Mouse (Mus musculus) lung, adult 2 months (tissue): ENCODE data around the gene Ptgs2.

Experiments
- CTCF ChIP-seq: fragments of 200-500 bp; IDR thresholded peaks from 2 replicates; pipeline ENCODE4 v1.5.1; 2011; ENCODE audit warnings: mild to moderate bottlenecking, low read length, control low read depth; ENCODE audit not compliant: insufficient read depth
- POLR2A ChIP-seq: fragments of 200-500 bp; IDR thresholded peaks from 2 replicates; pipeline ENCODE4 v1.6.1; 2011; ENCODE audit warnings: low read depth, mild to moderate bottlenecking, control low read depth, low read length, borderline replicate concordance; ENCODE audit errors: extremely low read depth

GRCm38 (mm10) chr1:150097721-150098120, 2.1 kb upstream of the Ptgs2 start:
- TF ChIP-seq CTCF = no peak
- no peak for TF ChIP-seq POLR2A
